Mouse (Mus musculus) liver, postnatal 0 days (tissue): ENCODE measurements at regions not wholly inside any gene's neighbourhood (a gene's known extent, or its start where the extent isn't known, plus 50 kb on each side); places are given as distances from the start of the nearest gene placed in this dataset.

Source experiments
- ATAC-seq: fragments of 200-750 bp; cut with Nextera tagmentation; 2 replicates; pipeline ENCODE4 v1.8.0; 2017; ENCODE audit warnings: mild to moderate bottlenecking, moderate library complexity
- DNase-seq: peaks from one replicate; pipeline ENCODE4 v3.0.0-alpha.2; 2016
- H3K27ac ChIP-seq: fragments of 300-500 bp; sonication (generic); 2 replicates; pipeline ENCODE4 v1.5.1; 2014; ENCODE audit warnings: antibody characterized with exemption, moderate library complexity, mild to moderate bottlenecking, low read depth
- H3K27me3 ChIP-seq: fragments of 300-500 bp; sonication (generic); 2 replicates; pipeline ENCODE4 v1.6.1; 2014; ENCODE audit warnings: low read length, control low read depth, mixed read lengths; ENCODE audit not compliant: insufficient read depth
- H3K36me3 ChIP-seq: fragments of 300-500 bp; sonication (generic); replicated peaks from 2 replicates; pipeline ENCODE4 v1.6.1; 2014; ENCODE audit warnings: mild to moderate bottlenecking, control low read depth, low read length, moderate library complexity, mixed read lengths; ENCODE audit not compliant: insufficient read depth
- H3K4me1 ChIP-seq: fragments of 300-500 bp; sonication (generic); 2 replicates; pipeline ENCODE4 v1.6.1; 2014; ENCODE audit warnings: antibody characterized with exemption, mild to moderate bottlenecking, control low read depth; ENCODE audit not compliant: insufficient read depth
- H3K4me2 ChIP-seq: fragments of 300-500 bp; sonication (generic); 2 replicates; pipeline ENCODE4 v1.6.1; 2014; ENCODE audit warnings: low read depth, mild to moderate bottlenecking, low read length, moderate library complexity, mixed read lengths
- H3K4me3 ChIP-seq: fragments of 300-500 bp; sonication (generic); 2 replicates; pipeline ENCODE4 v1.5.1; 2014; ENCODE audit warnings: low read depth, low read length
- H3K9ac ChIP-seq: fragments of 300-500 bp; sonication (generic); replicated peaks from 2 replicates; pipeline ENCODE4 v1.6.1; 2014; ENCODE audit warnings: mild to moderate bottlenecking, moderate library complexity
- H3K9me3 ChIP-seq: fragments of 300-500 bp; sonication (generic); 2 replicates; pipeline ENCODE4 v1.6.1; 2016; ENCODE audit warnings: mild to moderate bottlenecking, control low read depth, low read length, mixed read lengths
- CTCF ChIP-seq: sonication (generic); IDR thresholded peaks from 2 replicates; pipeline ENCODE4 v1.5.1; 2016; ENCODE audit warnings: antibody characterized with exemption, low read depth
- EP300 ChIP-seq: IDR thresholded peaks from 2 replicates; pipeline ENCODE4 v1.6.1; 2016; ENCODE audit warnings: antibody characterized with exemption, low read depth, mild to moderate bottlenecking
- WGBS: fragments of 180-500 bp; shearing (Covaris S2); extraction: QIAGEN DNeasy Blood & Tissue Kit; methylation state at CpG from one replicate; pipeline ENCODE4 v1.1.7; 2014; ENCODE audit not compliant: insufficient replicate concordance; 5-methylcytosine and 5-hydroxymethylcytosine counted together

GRCm38 (mm10) chr3:35341840-35342239 lies 412.1 kb upstream of the Atp11b start:
- Histone ChIP-seq H3K36me3 (no peaks in the 10 kb centered on the region), H3K9ac (no peak overlapping the region), H3K27ac (no peak overlapping the region), H3K9me3 (no peaks in the 10 kb centered on the region), H3K4me2 (peak overlapping the region; percentile 71), H3K4me1 (no peaks in the 10 kb centered on the region), H3K4me3 (0 out of 2 replicates have a peak overlapping the region, but pooled peaks have one; percentile 30), H3K27me3 (0 out of 2 replicates have a peak, but pooled peaks cover 3% of the 10 kb centered on the region)
- TF ChIP-seq EP300 (no peak), CTCF (no peak)
- ATAC-seq (no peak), DNase-seq (no peak)
- 10% methylated on average over 9 of the region's 9 CpGs for WGBS

- Histone ChIP-seq H3K27me3 (0 out of 2 replicates have a peak, but pooled peaks cover 3% of the 10 kb centered on the region), H3K4me3 (no peak overlapping the region), H3K4me1 (no peaks in the 10 kb centered on the region), H3K4me2 (no peak overlapping the region), H3K9ac (no peak overlapping the region), H3K9me3 (no peaks in the 10 kb centered on the region), H3K36me3 (no peaks in the 10 kb centered on the region), H3K27ac (no peak overlapping the region)
- WGBS = 45% methylated on average over 4 of the region's 4 CpGs
- TF ChIP-seq EP300 (no peak), CTCF (no peak)
- DNase-seq (no peak), ATAC-seq (no peak)
Observed at GRCm38 (mm10) chr3:35342584-35342983, 411.3 kb upstream of the Atp11b start.

GRCm38 (mm10) chr3:35343936-35344335 lies 410.0 kb upstream of the Atp11b start:
- no peak overlapping the region for H3K9ac ChIP-seq
- WGBS = 72% methylated on average over 5 of the region's 5 CpGs

GRCm38 (mm10) chr3:35349114-35349513 lies 404.8 kb upstream of the Atp11b start:
- 77% methylated on average over 7 of the region's 7 CpGs for WGBS

More at GRCm38 (mm10) chr3:35343936-35344335, 410.0 kb upstream of the Atp11b start:
- TF ChIP-seq CTCF = no peak
- no peak for TF ChIP-seq EP300
- no peak overlapping the region for H3K27ac ChIP-seq
- H3K36me3 ChIP-seq = no peaks in the 10 kb centered on the region
- DNase-seq = no peak
- no peaks in the 10 kb centered on the region for H3K4me1 ChIP-seq
- 0 out of 2 replicates have a peak, but pooled peaks cover 3% of the 10 kb centered on the region for H3K27me3 ChIP-seq
- no peaks in the 10 kb centered on the region for H3K9me3 ChIP-seq
- ATAC-seq = no peak
- no peak overlapping the region for H3K4me2 ChIP-seq
- H3K4me3 ChIP-seq = no peak overlapping the region

GRCm38 (mm10) chr3:35353442-35353841 lies 400.5 kb upstream of the Atp11b start:
- TF ChIP-seq EP300 (no peak), CTCF (no peak)
- Histone ChIP-seq H3K9ac (no peak overlapping the region), H3K9me3 (no peaks in the 10 kb centered on the region), H3K4me2 (no peak overlapping the region), H3K36me3 (no peaks in the 10 kb centered on the region), H3K27me3 (no peaks in the 10 kb centered on the region), H3K4me1 (no peaks in the 10 kb centered on the region), H3K27ac (no peak overlapping the region), H3K4me3 (no peak overlapping the region)
- WGBS = 78% methylated on average over 9 of the region's 9 CpGs
- DNase-seq (no peak), ATAC-seq (no peak)

More at GRCm38 (mm10) chr3:35349114-35349513, 404.8 kb upstream of the Atp11b start:
- H3K9ac ChIP-seq = no peak overlapping the region
- DNase-seq (no peak), ATAC-seq (no peak)
- H3K9me3 ChIP-seq = no peaks in the 10 kb centered on the region
- no peak for TF ChIP-seq EP300
- no peak for TF ChIP-seq CTCF
- H3K4me3 ChIP-seq = no peak overlapping the region
- H3K4me1 ChIP-seq = no peaks in the 10 kb centered on the region
- H3K36me3 ChIP-seq = no peaks in the 10 kb centered on the region
- no peak overlapping the region for H3K4me2 ChIP-seq
- H3K27ac ChIP-seq = no peak overlapping the region
- H3K27me3 ChIP-seq = no peaks in the 10 kb centered on the region

- DNase-seq (no peak), ATAC-seq (no peak)
- no peak overlapping the region for H3K27ac ChIP-seq
- no peaks in the 10 kb centered on the region for H3K27me3 ChIP-seq
- WGBS = 61% methylated on average over 7 of the region's 7 CpGs
- no peak for TF ChIP-seq EP300
- no peak for TF ChIP-seq CTCF
- H3K9ac ChIP-seq = no peak overlapping the region
- no peak overlapping the region for H3K4me2 ChIP-seq
- no peaks in the 10 kb centered on the region for H3K36me3 ChIP-seq
- H3K9me3 ChIP-seq = no peaks in the 10 kb centered on the region
- no peak overlapping the region for H3K4me3 ChIP-seq
- no peaks in the 10 kb centered on the region for H3K4me1 ChIP-seq
Observed at GRCm38 (mm10) chr3:35353920-35354319, 400.0 kb upstream of the Atp11b start.

- H3K27me3 ChIP-seq = no peaks in the 10 kb centered on the region
- H3K4me1 ChIP-seq = no peaks in the 10 kb centered on the region
- H3K36me3 ChIP-seq = no peaks in the 10 kb centered on the region
- no peak overlapping the region for H3K27ac ChIP-seq
- H3K9me3 ChIP-seq = no peaks in the 10 kb centered on the region
- ATAC-seq (no peak), DNase-seq (no peak)
- no peak overlapping the region for H3K4me2 ChIP-seq
- whole genome bisulfite sequencing = 71% methylated on average over 5 of the region's 5 CpGs
- TF ChIP-seq CTCF (no peak), EP300 (no peak)
- no peak overlapping the region for H3K4me3 ChIP-seq
- no peak overlapping the region for H3K9ac ChIP-seq
Observed at GRCm38 (mm10) chr3:35354356-35354755, 399.6 kb upstream of the Atp11b start.
